Mouse (Mus musculus): ENCODE data around the gene Ppp2r5e.

The Ppp2r5e gene

DNA sequence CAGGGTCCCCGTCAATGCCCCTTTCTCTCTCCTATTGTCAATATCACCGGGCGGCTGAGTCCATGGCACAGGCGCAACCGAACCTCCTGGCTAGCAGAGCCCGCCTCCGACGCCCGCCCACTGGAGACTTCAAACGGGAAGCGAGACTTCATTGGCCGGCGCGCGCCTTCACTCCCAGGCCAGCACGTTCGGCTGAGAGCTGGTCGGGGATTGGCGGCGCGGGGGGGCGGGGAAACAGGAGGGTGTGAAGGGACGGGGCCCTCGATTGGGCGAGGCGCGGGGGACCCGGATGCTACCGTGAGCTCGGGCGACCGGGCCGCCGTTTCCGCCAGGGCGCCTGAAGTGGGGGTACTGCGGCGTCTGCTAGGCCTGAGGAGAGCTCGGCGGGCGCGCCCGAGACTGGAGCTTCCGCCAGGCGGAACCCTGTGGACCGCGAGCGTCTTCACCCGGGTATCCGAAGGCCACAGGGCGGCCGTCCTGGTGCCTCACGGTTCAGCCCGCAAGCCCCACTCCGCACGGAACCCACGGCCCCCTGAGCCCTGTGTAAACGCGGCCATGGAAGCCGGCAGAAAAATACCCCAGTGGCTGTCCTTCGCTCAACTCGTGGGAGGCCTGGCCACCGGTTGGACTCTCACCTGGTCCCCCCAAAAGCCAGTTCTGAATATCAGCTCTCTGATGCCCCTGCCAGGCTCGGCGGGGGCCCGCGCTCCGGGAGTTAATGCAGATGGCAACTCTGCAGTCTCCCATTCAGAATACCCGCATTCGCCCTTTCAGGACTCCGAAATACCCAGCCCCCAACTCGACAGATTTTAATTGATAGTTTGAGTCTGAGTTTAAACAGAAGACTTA lies at the start of gene Ppp2r5e:
TSS of gene Ppp2r5e (minus strand) at position 92 of the 849 bp plus-strand sequence.
- peak; percentile 99 to 100 for DNase-seq (ENCODE audit: low spot score in 2 of 2)

DNA sequence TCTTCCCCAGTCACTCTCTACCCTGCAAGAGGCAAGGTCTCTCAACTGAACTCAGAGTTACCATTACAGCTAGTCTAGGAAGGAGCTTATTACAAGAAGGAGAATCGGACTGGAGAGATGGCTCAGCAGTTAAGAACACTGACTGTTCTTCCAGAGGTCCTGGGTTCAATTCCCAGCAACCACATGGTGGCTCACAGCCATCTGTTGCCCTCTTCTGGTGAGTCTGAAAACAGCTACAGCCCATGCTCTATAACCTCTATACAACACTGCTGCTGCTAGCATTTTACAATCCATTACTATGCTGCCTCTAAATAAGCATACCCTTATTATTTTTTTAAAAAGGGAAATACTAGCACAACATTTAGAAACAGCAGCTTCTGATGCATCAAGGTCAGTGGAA lies 49.7 kb upstream of the Ppp2r5e start:
- no peak for DNase-seq (ENCODE audit: low spot score in 2 of 2)

DNA sequence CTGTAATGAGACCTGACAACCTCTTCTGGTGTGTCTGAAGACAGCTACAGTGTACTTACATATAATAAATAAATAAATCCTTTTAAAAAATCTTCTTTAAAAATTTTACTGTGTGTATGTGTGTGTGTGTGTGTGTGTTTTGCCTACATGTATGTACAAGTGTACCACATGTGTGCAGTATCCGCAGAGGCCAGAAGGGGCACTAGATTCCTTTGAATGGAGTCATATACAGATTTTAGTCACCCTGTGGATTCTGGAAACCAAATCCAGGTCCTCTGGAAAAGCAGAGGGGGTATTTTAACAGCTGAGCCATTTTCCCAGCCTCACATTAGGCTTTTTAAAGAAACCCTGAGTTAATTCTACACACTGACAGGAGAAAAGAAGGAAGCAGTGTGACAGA lies 45.7 kb upstream of the Ppp2r5e start:
- DNase-seq (ENCODE audit: low spot score in 2 of 2), result no peak

DNA sequence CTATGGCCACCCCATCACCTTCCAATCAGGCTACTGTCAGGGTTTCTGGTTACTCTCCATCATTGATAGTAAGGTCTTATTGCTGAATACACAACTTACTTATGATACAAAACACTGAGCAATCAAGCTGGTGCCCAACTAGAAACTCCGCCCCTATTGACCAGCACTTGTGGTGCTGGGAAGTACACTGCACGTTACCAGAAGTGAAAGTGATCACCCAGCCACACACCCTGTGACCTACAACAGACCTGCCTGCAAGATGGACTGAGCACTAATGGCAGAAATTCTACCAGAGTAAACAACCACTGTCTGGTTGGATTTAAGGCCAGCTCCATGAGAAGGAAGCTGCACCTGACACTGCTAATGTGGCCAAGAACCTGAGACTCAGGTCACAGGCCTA lies 42.3 kb upstream of the Ppp2r5e start:
- DNase-seq (ENCODE audit: low spot score in 2 of 2), result no peak

DNA sequence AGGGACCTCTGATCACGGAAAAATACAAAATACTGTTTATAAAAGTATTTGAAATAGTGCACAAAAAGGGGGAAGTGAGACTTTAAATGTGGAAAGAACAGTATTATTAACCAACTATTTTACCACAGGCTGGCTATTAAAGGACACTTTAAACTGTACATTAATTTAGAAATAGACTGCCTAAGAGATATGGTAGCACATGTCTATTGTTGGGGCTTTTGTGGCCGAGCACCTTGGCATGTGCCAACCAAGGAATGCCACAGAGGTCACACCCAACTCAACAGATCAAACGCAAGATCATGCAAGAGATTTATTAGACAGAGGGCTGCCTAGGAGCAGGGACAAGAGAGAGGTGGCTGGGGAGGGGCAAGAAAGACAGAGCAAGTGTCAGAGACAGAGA lies 41.1 kb upstream of the Ppp2r5e start:
- DNase-seq (ENCODE audit: low spot score in 2 of 2), result no peak

DNA sequence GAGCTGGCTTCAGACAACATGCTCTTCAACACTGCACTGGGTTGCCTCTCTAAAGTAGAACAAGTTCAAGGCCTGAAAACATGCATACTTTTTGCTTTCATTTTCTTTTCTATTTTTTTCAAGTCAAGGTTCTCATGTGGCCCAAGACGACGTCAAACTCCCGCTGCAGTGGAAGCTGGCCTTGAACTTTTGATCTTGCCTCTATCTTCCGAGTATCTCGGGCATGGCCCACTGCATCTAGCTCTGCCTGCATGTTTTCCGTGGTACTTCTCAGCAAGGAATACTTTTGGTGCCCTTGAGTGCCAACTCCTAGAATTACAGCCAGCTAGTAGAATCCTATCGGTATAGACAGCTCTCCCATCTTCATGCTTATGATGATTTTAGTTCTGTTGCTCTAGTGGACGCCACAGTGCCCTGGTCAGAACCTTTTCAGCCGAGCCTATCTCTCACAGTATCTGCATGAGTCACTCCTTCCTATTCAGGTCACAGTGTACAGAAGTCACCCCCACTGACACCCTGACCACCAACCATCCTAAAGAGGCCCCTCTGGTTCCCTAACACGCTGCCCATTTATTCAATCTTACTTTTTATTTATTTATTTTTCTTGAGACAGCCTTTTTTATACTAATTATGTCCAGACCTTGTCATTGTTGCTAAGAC lies 39.9 kb upstream of the Ppp2r5e start:
- DNase-seq (ENCODE audit: low spot score in 2 of 2), result no peak

DNA sequence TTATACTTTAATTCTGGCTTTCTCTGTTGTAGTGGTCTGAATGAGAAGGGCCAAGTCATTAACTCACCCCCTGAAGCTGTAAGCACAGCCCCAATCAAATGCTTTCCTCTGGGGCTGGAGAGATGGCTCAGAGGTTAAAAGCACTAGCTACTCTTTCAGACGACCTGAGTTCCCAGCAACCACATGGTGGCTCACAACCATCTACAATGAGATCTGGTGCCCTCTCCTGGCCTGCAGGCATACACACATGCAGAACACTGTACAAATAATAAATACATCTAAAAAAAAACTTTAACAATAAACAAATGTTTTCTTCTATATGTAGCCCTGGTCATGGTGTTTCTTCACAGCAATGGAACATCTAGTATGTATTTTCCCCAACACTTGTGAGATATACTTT lies 33.6 kb upstream of the Ppp2r5e start:
- no peak for DNase-seq (ENCODE audit: low spot score in 2 of 2)

DNA sequence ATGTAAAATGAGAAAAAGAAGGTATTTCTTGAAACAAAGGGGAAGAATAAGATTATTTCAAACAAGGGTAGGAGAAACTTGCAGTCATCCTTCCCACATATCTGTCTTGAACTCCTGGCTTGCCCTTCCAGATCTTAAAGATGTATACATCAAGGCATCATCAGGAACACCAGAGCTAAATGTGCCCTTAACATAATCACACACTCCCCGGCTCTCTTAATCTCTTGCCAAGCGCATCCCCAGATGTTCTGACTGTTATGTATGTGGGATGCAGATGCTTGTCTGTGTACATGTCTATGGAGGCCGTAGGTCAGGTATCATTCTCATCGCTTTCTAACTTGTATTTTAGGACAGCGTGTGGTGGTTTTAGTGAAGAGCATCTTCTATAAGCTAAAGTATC lies 27.2 kb upstream of the Ppp2r5e start:
- no peak for DNase-seq (ENCODE audit: low spot score in 2 of 2)

DNA sequence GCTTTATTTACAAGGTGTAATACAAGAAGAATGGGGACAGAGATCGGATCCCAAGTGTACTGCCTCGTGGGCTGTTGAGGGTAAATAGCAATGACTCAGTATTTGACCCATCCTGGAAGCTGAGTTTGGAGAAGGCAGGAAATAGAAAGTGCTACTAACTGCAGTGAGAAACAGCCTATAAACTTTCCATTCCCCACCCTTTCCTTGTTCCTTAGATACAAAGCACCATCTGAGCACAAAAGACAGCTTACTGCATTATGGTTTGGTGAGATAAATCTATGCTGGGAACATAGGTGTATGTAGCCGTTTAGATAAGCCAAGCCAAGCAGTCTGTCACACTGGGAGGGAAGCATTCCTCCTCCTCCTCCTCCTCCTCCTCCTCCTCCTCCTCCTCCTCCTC lies 26.8 kb upstream of the Ppp2r5e start:
- DNase-seq (ENCODE audit: low spot score in 2 of 2), result no peak

DNA sequence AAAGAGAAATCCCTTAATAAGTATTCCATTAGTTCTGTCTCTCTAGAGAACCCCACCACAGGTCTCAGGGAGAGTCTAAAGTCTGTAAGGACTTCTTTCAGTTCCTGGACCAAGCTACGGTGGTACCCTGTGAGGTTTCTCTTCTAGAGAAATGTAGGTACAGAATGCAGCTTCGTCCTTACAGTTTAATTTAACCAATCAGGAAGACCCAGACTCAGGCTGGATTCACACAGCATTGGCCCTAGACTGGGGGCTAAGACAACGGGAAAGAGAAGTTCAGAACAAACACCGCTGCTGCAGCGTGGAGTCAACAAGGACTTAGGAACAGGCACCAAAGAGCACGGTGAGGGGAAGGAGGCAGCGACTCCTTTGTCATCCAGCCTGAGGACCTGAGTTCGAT lies 20.8 kb upstream of the Ppp2r5e start:
- no peak for DNase-seq (ENCODE audit: low spot score in 2 of 2)

DNA sequence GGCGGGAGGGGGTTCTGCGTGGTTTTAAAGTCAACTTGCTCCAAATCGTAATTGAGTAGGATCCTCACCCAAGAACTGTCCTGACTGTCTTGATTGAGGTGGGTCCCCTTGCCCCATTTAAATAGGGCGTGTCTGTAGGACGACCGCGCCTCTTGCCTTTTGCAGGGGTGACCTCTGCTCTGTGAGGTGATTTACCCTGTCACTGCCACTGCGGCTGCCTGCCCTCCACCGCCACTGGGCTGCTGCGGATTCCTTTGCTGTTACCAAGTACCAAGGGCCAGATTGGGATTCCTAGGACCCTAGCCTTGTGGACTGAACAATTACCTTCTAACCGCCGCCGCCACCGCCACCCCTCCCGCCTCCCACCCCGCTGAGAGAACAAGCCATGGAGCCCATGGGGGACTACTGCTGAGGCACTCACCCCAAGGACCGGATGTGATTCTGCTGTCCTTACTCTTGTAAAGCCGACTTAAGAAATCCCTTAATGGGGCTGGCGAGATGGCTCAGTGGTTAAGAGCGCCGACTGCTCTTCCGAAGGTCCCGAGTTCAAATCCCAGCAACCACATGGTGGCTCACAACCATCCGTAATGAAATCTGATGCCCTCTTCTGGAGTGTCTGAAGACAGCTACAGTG lies 20.2 kb upstream of the Ppp2r5e start:
- DNase-seq (ENCODE audit: low spot score in 2 of 2), result no peak

DNA sequence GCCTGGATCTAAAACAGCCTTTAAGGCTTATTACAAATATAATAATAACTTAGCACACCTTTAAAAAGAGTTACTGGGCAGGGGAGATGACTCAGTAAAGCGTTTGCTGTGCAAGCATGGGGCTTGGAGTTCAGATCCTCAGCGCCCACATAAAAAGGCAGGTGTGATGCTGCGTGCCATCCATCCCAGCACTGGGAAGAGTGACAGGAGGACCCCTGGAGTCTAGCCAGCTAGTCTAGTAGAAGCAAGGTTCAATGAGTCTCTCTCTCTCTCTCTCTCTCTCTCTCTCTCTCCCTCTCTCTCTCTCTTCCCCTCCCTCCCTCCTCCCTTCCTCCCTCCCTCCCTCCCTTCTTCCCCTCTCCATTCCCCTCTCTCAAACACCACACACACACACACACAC lies 19.5 kb upstream of the Ppp2r5e start:
- no peak for DNase-seq (ENCODE audit: low spot score in 2 of 2)

DNA sequence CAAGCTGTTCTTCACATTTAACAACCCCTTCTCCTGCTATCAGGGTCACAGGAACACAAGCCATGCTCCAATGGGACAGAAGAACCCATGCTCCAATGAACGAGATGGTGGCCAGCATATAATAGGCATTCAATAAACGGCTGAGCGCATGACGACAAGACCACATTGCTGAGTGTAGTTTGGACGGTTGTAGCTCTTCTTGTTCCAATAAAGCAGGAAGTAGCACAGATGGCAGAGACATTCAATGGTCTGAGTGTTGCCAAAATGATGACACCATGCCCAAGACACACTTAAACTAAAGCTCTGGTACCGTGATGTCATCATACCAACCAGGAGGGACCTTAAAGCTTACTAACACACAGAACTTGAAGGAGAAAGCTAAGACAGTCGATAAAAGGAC lies 16.7 kb upstream of the Ppp2r5e start:
- DNase-seq (ENCODE audit: low spot score in 2 of 2), result no peak

DNA sequence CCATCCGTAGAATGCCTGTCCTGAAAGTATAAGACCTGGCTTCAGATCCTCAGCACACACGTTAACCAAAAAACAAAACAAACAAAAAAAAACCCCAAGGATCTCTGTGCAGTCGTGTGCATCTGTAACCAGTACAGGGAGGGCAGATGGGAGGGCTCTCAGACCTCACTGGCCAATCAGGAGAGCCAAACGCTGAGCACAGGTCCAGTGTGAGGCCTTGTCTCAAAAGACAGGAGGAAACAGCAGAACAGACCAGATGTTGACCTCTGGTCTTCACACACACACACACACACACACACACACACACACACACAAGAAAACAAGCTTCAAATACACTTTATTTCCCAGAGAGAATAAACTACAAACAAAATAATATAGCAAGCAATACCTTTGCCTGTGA lies 3.4 kb upstream of the Ppp2r5e start:
- DNase-seq (ENCODE audit: low spot score in 2 of 2), result no peak

DNA sequence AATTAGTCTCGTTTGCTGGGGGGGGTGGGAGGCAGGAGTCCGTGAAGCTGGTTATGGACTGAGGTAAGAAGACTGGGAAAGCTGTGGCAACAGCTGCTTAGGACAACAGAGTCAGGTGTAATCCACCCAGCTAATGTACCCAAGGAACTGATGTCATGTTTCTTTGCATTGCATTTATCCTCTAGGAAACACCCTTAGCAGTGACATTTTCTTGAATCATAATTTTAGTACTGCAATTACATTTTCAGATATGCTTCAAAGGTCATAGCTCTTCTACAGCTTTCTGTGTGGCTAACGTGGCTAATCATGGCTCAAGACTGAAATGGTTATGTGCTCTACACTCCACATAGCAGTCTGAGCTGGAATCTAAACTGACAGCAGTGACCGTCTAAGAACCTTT lies 2.9 kb upstream of the Ppp2r5e start:
- no peak for DNase-seq (ENCODE audit: low spot score in 2 of 2)

DNA sequence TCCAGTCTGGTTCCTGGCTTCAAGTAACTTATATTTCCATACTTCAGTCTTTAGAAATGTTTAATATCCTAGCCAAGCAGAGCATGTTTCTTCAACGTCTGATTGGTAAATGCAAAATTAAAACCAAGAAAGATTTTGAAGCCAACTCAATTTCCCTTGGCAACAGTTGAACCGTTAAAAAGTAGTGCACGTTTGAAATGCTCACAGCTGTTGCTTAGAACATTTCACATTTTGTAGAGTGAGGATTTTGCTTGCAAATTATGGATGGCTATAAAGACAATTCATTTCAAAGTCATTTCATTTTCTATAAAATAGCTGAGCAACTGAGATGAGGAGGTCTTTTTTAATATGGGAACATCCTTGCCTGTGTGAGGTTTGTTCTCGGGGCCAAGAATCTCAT lies 1.7 kb upstream of the Ppp2r5e start:
- no peak for DNase-seq (ENCODE audit: low spot score in 2 of 2)

DNA sequence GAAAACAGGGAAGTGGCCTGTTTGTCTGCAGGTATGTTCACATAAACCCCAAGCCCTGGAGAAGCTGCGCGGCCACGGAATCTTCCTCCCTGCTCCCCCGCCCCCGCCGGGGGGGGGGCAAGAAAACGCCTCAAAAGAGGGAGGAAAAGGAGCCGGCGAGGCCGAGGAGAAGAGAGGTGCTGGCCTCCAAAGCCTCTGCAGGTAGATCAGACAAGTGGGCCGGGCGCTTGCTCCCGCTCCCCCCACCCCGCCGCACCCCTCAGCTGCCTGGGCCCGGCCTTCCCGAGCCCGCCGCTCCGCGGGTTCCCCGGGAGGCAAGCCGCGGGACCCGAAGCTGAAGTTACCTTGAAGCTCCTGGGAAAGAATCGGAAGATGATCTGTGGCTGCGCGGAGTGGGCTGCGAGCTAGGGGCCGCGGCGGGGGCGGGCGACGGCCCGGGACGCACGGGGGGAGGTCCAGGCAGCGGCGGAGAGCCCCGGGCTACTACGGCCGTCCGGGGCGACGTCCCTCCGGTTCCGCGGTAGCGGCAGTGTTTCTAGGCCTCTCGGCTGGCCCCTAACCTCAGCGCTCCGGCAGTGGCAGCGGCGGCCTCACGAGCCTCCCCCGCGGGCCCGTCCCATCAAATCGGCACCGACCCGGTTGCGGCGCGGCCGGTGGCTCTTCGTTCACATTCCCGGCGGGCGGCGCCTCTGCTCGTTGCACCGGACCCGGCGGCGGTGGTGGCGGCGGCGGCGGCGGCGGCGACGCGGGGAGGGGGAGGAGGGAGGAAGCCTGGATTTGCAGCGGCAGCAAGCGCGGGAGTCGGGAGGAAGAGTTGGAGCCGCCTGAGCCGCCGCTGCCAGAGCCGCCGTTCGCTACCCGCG lies 523 bp downstream of the Ppp2r5e start:
- peak in 1 of 2 experiments; percentile 25 for DNase-seq (ENCODE audit: low spot score in 2 of 2)

DNA sequence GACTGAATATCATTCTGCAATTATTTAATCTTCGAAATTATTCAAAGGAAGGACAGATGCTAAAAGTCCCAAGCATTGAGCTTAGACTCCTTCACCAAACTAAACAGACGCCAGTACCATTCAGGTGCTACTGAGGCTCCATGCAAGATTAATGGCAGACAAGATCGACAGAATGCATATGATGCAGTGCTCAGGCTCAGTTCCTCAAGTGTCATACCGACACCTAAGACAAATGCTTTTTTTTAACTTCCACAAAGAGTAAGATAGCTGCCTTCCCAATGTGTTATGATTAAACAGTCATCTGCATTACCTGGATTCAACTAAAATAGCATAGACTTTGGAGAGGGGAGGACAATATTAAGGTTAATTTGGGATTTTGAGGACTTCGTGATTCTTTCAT lies 1.6 kb downstream of the Ppp2r5e start:
- DNase-seq (ENCODE audit: low spot score in 2 of 2), result no peak

DNA sequence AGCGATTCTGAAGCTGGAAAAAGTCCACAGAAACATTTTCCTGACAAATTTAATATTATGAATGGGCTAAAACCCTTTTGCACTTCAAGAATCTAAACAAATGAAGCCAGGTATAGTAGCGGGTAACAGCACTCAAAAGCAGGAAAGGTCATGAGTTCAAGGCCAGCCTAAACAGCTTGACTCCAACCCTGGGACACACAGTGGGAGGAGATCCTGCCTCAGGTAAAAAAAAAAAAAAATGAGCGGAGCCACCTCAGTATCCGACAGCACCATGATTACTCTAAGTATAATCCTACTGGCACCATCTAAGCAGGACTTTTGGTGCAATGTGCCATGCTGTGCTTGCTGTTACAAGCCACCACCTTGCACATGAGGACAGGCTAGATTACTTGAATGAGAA lies 2.2 kb downstream of the Ppp2r5e start:
- no peak for DNase-seq (ENCODE audit: low spot score in 2 of 2)

DNA sequence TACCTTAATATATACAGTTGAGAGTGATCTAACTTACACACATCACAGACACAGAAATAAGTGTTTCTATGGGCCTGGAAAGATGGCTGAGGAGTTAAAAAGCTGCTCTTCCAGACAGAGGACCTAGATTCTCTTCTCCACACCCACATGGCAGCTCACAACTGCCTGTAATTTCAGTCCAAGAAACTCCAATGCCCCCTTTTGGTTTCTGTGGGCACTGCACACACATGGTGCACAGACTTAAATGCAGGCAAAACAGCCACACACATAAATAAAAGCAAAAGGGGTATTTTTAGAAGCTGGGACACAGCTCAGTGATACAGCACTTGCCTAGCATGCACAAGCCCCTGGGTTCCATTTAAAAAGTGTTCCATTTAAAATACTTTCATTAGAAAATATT lies 8.5 kb downstream of the Ppp2r5e start:
- no peak for DNase-seq (ENCODE audit: low spot score in 2 of 2)

DNA sequence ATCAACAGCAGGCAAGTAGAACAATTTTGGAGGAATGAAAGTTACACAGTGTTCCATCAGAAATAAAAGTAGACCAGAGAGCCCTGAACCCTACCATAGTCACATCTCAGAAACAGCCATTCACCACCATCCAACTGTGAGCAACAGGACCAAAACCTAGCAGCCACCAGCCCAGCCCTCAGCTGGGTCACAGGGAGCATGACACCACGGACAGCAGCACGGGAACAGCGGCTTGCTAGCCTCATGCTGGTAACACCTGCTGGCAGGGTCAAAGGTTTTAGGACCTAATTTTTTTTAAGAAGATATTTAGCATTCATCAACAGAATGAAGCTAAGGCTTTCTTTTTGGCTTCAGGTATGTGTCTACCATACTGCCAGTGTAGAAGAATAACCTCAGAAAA lies 12.3 kb downstream of the Ppp2r5e start:
- DNase-seq (ENCODE audit: low spot score in 2 of 2), result no peak

DNA sequence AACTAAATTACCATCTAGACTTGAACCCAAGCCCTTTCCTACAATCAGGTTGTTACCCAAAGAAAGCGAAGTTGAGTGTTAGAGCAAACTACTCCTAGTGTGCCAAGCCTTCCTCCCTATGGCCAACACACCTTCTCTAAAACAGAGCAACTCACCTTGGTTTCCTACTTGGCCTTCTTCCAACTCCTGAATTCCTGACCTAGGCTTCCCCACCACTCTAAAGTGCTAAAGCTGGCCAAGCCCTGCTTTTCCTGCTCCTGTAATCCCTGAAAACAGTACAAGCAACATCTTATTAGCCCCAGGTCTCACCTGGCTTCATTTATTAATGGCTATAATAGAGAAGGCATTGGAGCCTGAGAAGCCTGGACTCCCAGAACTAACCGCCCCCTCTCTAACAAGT lies 17.0 kb downstream of the Ppp2r5e start:
- DNase-seq (ENCODE audit: low spot score in 2 of 2), result no peak
